Mouse (Mus musculus) thymus, postnatal 36 days (tissue): ENCODE data around the gene Olfr463.

ENCODE experiments used
- DNase-seq, 2 experiments: peaks; one replicate each; pipeline ENCODE4 v3.0.0; 2022; ENCODE audit warnings: mixed read lengths in 2 of 2

The Olfr463 gene

DNA sequence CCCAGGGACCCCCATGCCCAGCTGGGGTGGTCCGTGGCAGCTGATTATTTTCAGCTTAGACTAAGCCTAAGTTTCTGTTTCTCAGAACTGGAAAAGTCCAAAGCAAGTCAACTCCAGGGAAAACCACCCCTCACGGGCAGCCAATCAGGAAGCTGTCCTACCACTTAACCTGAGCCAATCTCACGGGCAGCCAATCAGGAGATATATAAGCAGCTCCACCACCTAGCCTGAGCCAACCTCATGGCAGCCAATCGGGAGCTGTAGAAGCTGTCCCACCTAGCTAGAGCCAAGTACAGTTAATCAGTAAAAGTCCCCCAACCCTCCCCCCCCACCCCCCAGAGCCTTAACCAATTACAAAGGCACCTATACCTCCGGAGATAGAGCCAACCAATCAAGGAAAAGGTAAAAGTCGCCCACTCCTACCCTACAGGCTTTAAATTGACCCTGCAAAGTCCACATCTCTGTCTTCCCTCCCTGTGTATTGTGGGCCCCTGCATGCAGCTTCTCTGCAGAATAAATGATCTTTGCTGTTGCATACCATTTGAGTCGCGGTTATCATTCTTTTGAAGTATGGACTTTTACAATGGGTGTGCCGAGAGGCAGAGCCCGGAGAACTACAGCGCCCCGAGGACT is 50.1 kb downstream of the Olfr463 start:
- DNase-seq, result no peak
